Mouse (Mus musculus) liver, embryonic 13.5 days (tissue): ENCODE results near the gene Usp3. TPM values are rescaled to one million over a fixed set of nuclear protein-coding genes. Genes with fewer than 3 reads are reported as not detected.
A peak's percentile ranks its signal among the peaks of the same experiment; 100 is the strongest.

Experiments used
- ATAC-seq: fragments of 200-750 bp; cut with Nextera tagmentation; 2 replicates; pipeline ENCODE4 v1.8.0; 2017; ENCODE audit warnings: low read depth, mild to moderate bottlenecking, moderate number of reproducible peaks, moderate library complexity
- DNase-seq: peaks from one replicate; pipeline ENCODE4 v3.0.0; 2022
- H3K27ac ChIP-seq: fragments of 300-500 bp; sonication (generic); 2 replicates; pipeline ENCODE4 v1.5.1; 2015; ENCODE audit warnings: moderate library complexity, mild to moderate bottlenecking, inconsistent platforms
- H3K27me3 ChIP-seq: fragments of 300-500 bp; sonication (generic); 2 replicates; pipeline ENCODE4 v1.6.1; 2015; ENCODE audit warnings: mild to moderate bottlenecking, inconsistent platforms
- H3K36me3 ChIP-seq: fragments of 300-500 bp; sonication (generic); 2 replicates; pipeline ENCODE4 v1.6.1; 2015; ENCODE audit warnings: mild to moderate bottlenecking, inconsistent platforms
- H3K4me1 ChIP-seq: fragments of 300-500 bp; sonication (generic); replicated peaks from 2 replicates; pipeline ENCODE4 v1.6.1; 2015; ENCODE audit warnings: inconsistent platforms
- H3K4me2 ChIP-seq: fragments of 300-500 bp; sonication (generic); 2 replicates; pipeline ENCODE4 v1.6.1; 2015; ENCODE audit warnings: inconsistent platforms, mild to moderate bottlenecking, moderate library complexity
- H3K4me3 ChIP-seq: fragments of 300-500 bp; sonication (generic); replicated peaks from 2 replicates; pipeline ENCODE4 v1.5.1; 2015; ENCODE audit warnings: mild to moderate bottlenecking, inconsistent platforms
- H3K9ac ChIP-seq: fragments of 300-500 bp; sonication (generic); 2 replicates; pipeline ENCODE4 v1.6.1; 2015; ENCODE audit warnings: mild to moderate bottlenecking, inconsistent platforms
- H3K9me3 ChIP-seq: fragments of 300-500 bp; sonication (generic); replicated peaks from 2 replicates; pipeline ENCODE4 v1.6.1; 2016; ENCODE audit warnings: inconsistent platforms
- WGBS: fragments of 180-500 bp; shearing (Covaris S2); methylation state at CpG from one replicate; pipeline ENCODE4 v1.1.7; 2015; ENCODE audit not compliant: insufficient replicate concordance; 5-methylcytosine and 5-hydroxymethylcytosine counted together
- polyA plus RNA-seq: library from polyadenylated mRNA; unstranded; fragments of >200 nt; fragmentation: Nextera tagmentation; extraction: Ambion mirVana; gene quantifications from 2 replicates; pipeline ENCODE4 v1.2.1, GENCODE M21; 2015

Gene Usp3
- polyA plus RNA-seq, 1 experiment from 2014 or later, result 18.8 TPM

GRCm38 (mm10) chr9:66515680-66516210 lies 77.2 kb downstream of the Usp3 start:
- Histone ChIP-seq H3K4me3 (no peak overlapping the region), H3K27me3 (no peaks in the 10 kb centered on the region), H3K9me3 (no peaks in the 10 kb centered on the region), H3K36me3 (peaks cover 61% of the 10 kb centered on the region), H3K9ac (no peak overlapping the region), H3K27ac (no peak overlapping the region), H3K4me1 (peaks cover 39% of the 10 kb centered on the region), H3K4me2 (no peak overlapping the region)
- no peak for DNase-seq
- WGBS, result 88% methylated on average over 10 of the region's 10 CpGs
- ATAC-seq, result no peak

- no peak overlapping the region for H3K4me3 ChIP-seq
- ATAC-seq, result no peak
- H3K4me1 ChIP-seq, result peaks cover 45% of the 10 kb centered on the region
- H3K9ac ChIP-seq, result no peak overlapping the region
- no peak for DNase-seq
- H3K27ac ChIP-seq, result no peak overlapping the region
- H3K27me3 ChIP-seq, result no peaks in the 10 kb centered on the region
- no peaks in the 10 kb centered on the region for H3K9me3 ChIP-seq
- peaks cover 60% of the 10 kb centered on the region for H3K36me3 ChIP-seq
- no peak overlapping the region for H3K4me2 ChIP-seq
- WGBS, result 40% methylated on average over 2 of the region's 2 CpGs
Observed at GRCm38 (mm10) chr9:66515115-66515514, 77.8 kb downstream of the Usp3 start.

- no peak within 1 kb of the TSS for H3K9ac ChIP-seq
- DNase-seq (peak; percentile 15), ATAC-seq (no peak)
- peaks cover 53% of the 10 kb centered on the region for H3K4me1 ChIP-seq
- 0 out of 2 replicates have a peak within 1 kb of the TSS, but pooled peaks have one; percentile 95 for H3K27ac ChIP-seq
- H3K4me2 ChIP-seq, result no peak within 1 kb of the TSS
- H3K36me3 ChIP-seq, result peaks cover 61% of the 10 kb centered on the region
- H3K9me3 ChIP-seq, result no peaks in the 10 kb centered on the region
- 76% methylated on average over 17 of the region's 17 CpGs for WGBS
- no peaks in the 10 kb centered on the region for H3K27me3 ChIP-seq
- no peak within 1 kb of the TSS for H3K4me3 ChIP-seq
Observed at GRCm38 (mm10) chr9:66514256-66514770, 78.6 kb downstream of the Usp3 start, which contains the start of gene Fbxl22. Gene Fbxl22 (minus strand): TSS chr9:66514593.

GRCm38 (mm10) chr9:66513661-66514255 lies 79.2 kb downstream of the Usp3 start:
- H3K27me3 ChIP-seq, result no peaks in the 10 kb centered on the region
- no peak for DNase-seq
- 84% methylated on average over 4 of the region's 4 CpGs for WGBS
- ATAC-seq, result no peak
- H3K9ac ChIP-seq, result no peak overlapping the region
- H3K27ac ChIP-seq, result 0 out of 2 replicates have a peak overlapping the region, but pooled peaks have one; percentile 95
- no peaks in the 10 kb centered on the region for H3K9me3 ChIP-seq
- H3K4me2 ChIP-seq, result no peak overlapping the region
- peaks cover 58% of the 10 kb centered on the region for H3K4me1 ChIP-seq
- H3K4me3 ChIP-seq, result no peak overlapping the region
- peaks cover 61% of the 10 kb centered on the region for H3K36me3 ChIP-seq

GRCm38 (mm10) chr9:66513150-66513549 lies 79.8 kb downstream of the Usp3 start:
- H3K27me3 ChIP-seq, result no peaks in the 10 kb centered on the region
- no peak overlapping the region for H3K9ac ChIP-seq
- H3K27ac ChIP-seq, result peak overlapping the region; percentile 95
- no peak for ATAC-seq
- DNase-seq, result no peak
- H3K9me3 ChIP-seq, result no peaks in the 10 kb centered on the region
- no peak overlapping the region for H3K4me3 ChIP-seq
- peaks cover 60% of the 10 kb centered on the region for H3K4me1 ChIP-seq
- H3K36me3 ChIP-seq, result peaks cover 61% of the 10 kb centered on the region
- H3K4me2 ChIP-seq, result no peak overlapping the region

- Histone ChIP-seq H3K4me2 (peak overlapping the region; percentile 97), H3K4me1 (peaks cover 66% of the 10 kb centered on the region), H3K27ac (peak overlapping the region; percentile 95), H3K27me3 (no peaks in the 10 kb centered on the region), H3K9me3 (no peaks in the 10 kb centered on the region), H3K36me3 (peaks cover 61% of the 10 kb centered on the region), H3K4me3 (peak overlapping the region; percentile 72), H3K9ac (peak overlapping the region; percentile 89)
- ATAC-seq, result peak; percentile 77
- WGBS, result 0% methylated on average over 8 of the region's 8 CpGs
- peak; percentile 76 for DNase-seq
Observed at GRCm38 (mm10) chr9:66512351-66512671, 80.6 kb downstream of the Usp3 start.

GRCm38 (mm10) chr9:66511580-66512350 lies 81.2 kb downstream of the Usp3 start:
- peak; percentile 84 for DNase-seq
- Histone ChIP-seq H3K9me3 (no peaks in the 10 kb centered on the region), H3K4me1 (peaks cover 71% of the 10 kb centered on the region), H3K36me3 (peaks cover 61% of the 10 kb centered on the region), H3K4me2 (peak overlapping the region; percentile 97), H3K27ac (peak overlapping the region; percentile 95), H3K27me3 (no peaks in the 10 kb centered on the region), H3K9ac (peak overlapping the region; percentile 89), H3K4me3 (peak overlapping the region; percentile 72)
- WGBS, result under 1% methylated on average over 78 of the region's 78 CpGs
- peak; percentile 84 for ATAC-seq

GRCm38 (mm10) chr9:66510944-66511343 lies 82.0 kb downstream of the Usp3 start:
- H3K4me3 ChIP-seq, result peak overlapping the region; percentile 72
- H3K27ac ChIP-seq, result peak overlapping the region; percentile 95
- H3K9me3 ChIP-seq, result no peaks in the 10 kb centered on the region
- no peak for ATAC-seq
- 5% methylated on average over 2 of the region's 2 CpGs for WGBS
- peaks cover 61% of the 10 kb centered on the region for H3K36me3 ChIP-seq
- peak overlapping the region; percentile 89 for H3K9ac ChIP-seq
- H3K4me1 ChIP-seq, result peaks cover 79% of the 10 kb centered on the region
- H3K27me3 ChIP-seq, result no peaks in the 10 kb centered on the region
- H3K4me2 ChIP-seq, result peak overlapping the region; percentile 97
- DNase-seq, result no peak

- 89% methylated on average over 7 of the region's 7 CpGs for WGBS
- Histone ChIP-seq H3K4me3 (peak overlapping the region; percentile 72), H3K4me1 (peaks cover 85% of the 10 kb centered on the region), H3K27ac (peak overlapping the region; percentile 40), H3K9me3 (no peaks in the 10 kb centered on the region), H3K36me3 (peaks cover 61% of the 10 kb centered on the region), H3K27me3 (no peaks in the 10 kb centered on the region), H3K4me2 (peak overlapping the region; percentile 97), H3K9ac (peak overlapping the region; percentile 89)
- DNase-seq (no peak), ATAC-seq (no peak)
Observed at GRCm38 (mm10) chr9:66510351-66510841, 82.5 kb downstream of the Usp3 start.

GRCm38 (mm10) chr9:66508890-66509399 lies 84.0 kb downstream of the Usp3 start:
- peak overlapping the region; percentile 43 for H3K27ac ChIP-seq

GRCm38 (mm10) chr9:66507684-66508083 lies 85.3 kb downstream of the Usp3 start:
- H3K4me1 ChIP-seq, result peaks cover 89% of the 10 kb centered on the region
- no peaks in the 10 kb centered on the region for H3K27me3 ChIP-seq
- peaks cover 72% of the 10 kb centered on the region for H3K36me3 ChIP-seq
- 87% methylated on average over 3 of the region's 3 CpGs for WGBS
- H3K4me3 ChIP-seq, result no peak overlapping the region
- no peak for ATAC-seq
- DNase-seq, result no peak
- H3K9ac ChIP-seq, result no peak overlapping the region
- H3K27ac ChIP-seq, result peak overlapping the region; percentile 98
- H3K9me3 ChIP-seq, result no peaks in the 10 kb centered on the region
- H3K4me2 ChIP-seq, result no peak overlapping the region

More at GRCm38 (mm10) chr9:66508890-66509399, 84.0 kb downstream of the Usp3 start:
- Histone ChIP-seq H3K36me3 (peaks cover 66% of the 10 kb centered on the region), H3K4me3 (no peak overlapping the region), H3K4me2 (no peak overlapping the region), H3K4me1 (peaks cover 93% of the 10 kb centered on the region), H3K9ac (no peak overlapping the region), H3K9me3 (no peaks in the 10 kb centered on the region), H3K27me3 (no peaks in the 10 kb centered on the region)
- DNase-seq, result no peak
- no peak for ATAC-seq
- 66% methylated on average over 4 of the region's 4 CpGs for WGBS
